Mouse (Mus musculus) intestine, embryonic 14.5 days (tissue): Measurements from ENCODE around the gene Rpl39. TPM values are rescaled to one million over a fixed set of nuclear protein-coding genes. Genes with fewer than 3 reads are reported as not detected.
A peak's percentile ranks its signal among the peaks of the same experiment; 100 is the strongest.

Experiments used
- ATAC-seq: fragments of 200-750 bp; cut with Nextera tagmentation; replicated peaks from 2 replicates; pipeline ENCODE4 v1.8.0; 2017; ENCODE audit warnings: low read depth, moderate number of reproducible peaks, moderate TSS enrichment, moderate library complexity; ENCODE audit not compliant: low FRiP score, low TSS enrichment
- DNase-seq: peaks from one replicate; pipeline ENCODE4 v3.0.0-alpha.2; 2018; ENCODE audit warnings: low spot score
- H3K27ac ChIP-seq: fragments of 300-500 bp; sonication (generic); 2 replicates; pipeline ENCODE4 v1.5.1; 2014; ENCODE audit warnings: low read depth, mild to moderate bottlenecking, control low read depth
- H3K27me3 ChIP-seq: fragments of 300-500 bp; sonication (generic); replicated peaks from 2 replicates; pipeline ENCODE4 v1.6.1; 2014; ENCODE audit warnings: low read length, control low read depth; ENCODE audit not compliant: control insufficient read depth, insufficient read depth
- H3K36me3 ChIP-seq: fragments of 300-500 bp; sonication (generic); 2 replicates; pipeline ENCODE4 v1.6.1; 2014; ENCODE audit warnings: low read length, control low read depth; ENCODE audit not compliant: control insufficient read depth, insufficient read depth
- H3K4me1 ChIP-seq: fragments of 300-500 bp; sonication (generic); replicated peaks from 2 replicates; pipeline ENCODE4 v1.6.1; 2014; ENCODE audit warnings: low read length, control low read depth, mixed read lengths; ENCODE audit not compliant: control insufficient read depth, insufficient read depth
- H3K4me2 ChIP-seq: fragments of 300-500 bp; sonication (generic); 2 replicates; pipeline ENCODE4 v1.6.1; 2014; ENCODE audit warnings: low read length
- H3K4me3 ChIP-seq: fragments of 300-500 bp; sonication (generic); 2 replicates; pipeline ENCODE4 v1.5.1; 2014; ENCODE audit warnings: low read depth, low read length, control low read depth, mixed read lengths
- H3K9ac ChIP-seq: fragments of 300-500 bp; sonication (generic); 2 replicates; pipeline ENCODE4 v1.6.1; 2014; ENCODE audit warnings: mild to moderate bottlenecking, low read length
- H3K9me3 ChIP-seq: fragments of 300-500 bp; sonication (generic); 2 replicates; pipeline ENCODE4 v1.6.1; 2016; ENCODE audit warnings: low read length, control low read depth; ENCODE audit not compliant: control insufficient read depth
- WGBS: fragments of 180-500 bp; shearing (Covaris S2); extraction: QIAGEN DNeasy Blood & Tissue Kit; methylation state at CpG from one replicate; pipeline ENCODE4 v1.1.7; 2014; 5-methylcytosine and 5-hydroxymethylcytosine counted together
- polyA plus RNA-seq: library from polyadenylated mRNA; unstranded; fragments of >200 nt; fragmentation: Nextera tagmentation; extraction: Ambion mirVana; gene quantifications from 2 replicates; pipeline ENCODE4 v1.2.1, GENCODE M21; 2014

Gene Rpl39
- polyA plus RNA-seq, 1 experiment from 2014 or later: 732 TPM

DNA sequence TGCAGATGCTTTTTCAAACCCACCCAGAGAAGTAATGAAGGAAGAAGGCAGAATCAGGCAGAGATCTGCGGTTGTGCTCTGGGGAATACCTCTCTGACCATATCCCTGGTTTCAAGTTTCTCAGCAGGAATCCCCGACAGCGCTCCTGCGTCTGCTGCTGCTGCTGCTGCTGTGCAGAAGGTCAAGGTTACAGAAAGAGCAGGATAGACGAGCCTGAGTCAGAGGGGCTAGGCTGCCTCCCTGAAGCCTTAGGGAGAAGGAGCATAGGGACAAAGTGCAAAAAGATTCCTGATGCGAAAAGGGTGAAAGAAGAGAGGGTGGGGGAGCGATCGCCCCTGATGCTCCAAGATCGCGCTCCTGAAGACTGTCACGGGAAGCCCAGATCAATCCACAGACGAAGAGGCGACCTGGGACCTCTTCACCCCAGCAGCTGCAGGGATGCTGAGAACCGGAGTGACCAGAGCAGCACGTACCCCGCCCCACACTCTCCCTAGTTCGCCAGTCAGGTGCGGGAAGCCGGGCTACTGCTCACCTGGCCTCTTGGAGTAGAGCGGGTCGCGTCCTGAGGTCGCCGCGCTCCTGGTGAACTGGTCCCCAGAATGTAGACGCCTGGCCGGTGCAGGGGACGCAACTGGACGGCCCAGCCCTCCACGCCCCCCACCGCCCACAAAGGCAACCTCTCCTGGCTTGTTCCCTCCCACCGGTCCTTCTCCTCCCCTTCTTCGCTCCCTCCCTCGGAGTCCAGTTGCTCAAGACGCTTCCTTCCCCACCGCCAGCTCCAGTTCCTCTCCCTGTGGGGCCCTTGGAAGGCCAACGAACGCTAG, 36.9 kb downstream of the Rpl39 start, which contains the start of gene Sowahd:
Gene Sowahd, plus strand, starts transcription at position 780 of the 824 bp plus-strand sequence.
- peaks cover 50% of the 10 kb centered on the region for H3K27me3 ChIP-seq
- ATAC-seq: no peak

GRCm38 (mm10) chrX:37042726-37043125, 42.5 kb downstream of the Rpl39 start:
- no peak overlapping the region for H3K4me2 ChIP-seq
- peaks cover 14% of the 10 kb centered on the region for H3K27me3 ChIP-seq
- no peak overlapping the region for H3K27ac ChIP-seq
- H3K4me3 ChIP-seq: no peak overlapping the region
- WGBS: 22% methylated on average over 9 of the region's 9 CpGs
- no peaks in the 10 kb centered on the region for H3K9me3 ChIP-seq
- no peak overlapping the region for H3K9ac ChIP-seq
- no peaks in the 10 kb centered on the region for H3K36me3 ChIP-seq
- H3K4me1 ChIP-seq: no peaks in the 10 kb centered on the region
- DNase-seq (peak; percentile 84), ATAC-seq (no peak)

More for the DNA sequence above, 36.9 kb downstream of the Rpl39 start, which contains the start of gene Sowahd:
- H3K9ac ChIP-seq: no peak within 1 kb of the TSS
- H3K36me3 ChIP-seq: no peaks in the 10 kb centered on the region
- WGBS: 12% methylated on average over 29 of the region's 38 CpGs
- no peaks in the 10 kb centered on the region for H3K9me3 ChIP-seq
- H3K27ac ChIP-seq: no peak within 1 kb of the TSS
- no peak for DNase-seq
- peak within 1 kb of the TSS; percentile 22 for H3K4me3 ChIP-seq
- no peaks in the 10 kb centered on the region for H3K4me1 ChIP-seq
- H3K4me2 ChIP-seq: peak within 1 kb of the TSS; percentile 50

Other genes with a start within 250 kb of the Rpl39 start
- 114 and 117 TPM in 2 replicates for gene Ube2a, start 211.5 kb downstream of the Rpl39 start, polyA plus RNA-seq
- gene C330007P06Rik, start 211.3 kb downstream of the Rpl39 start, polyA plus RNA-seq: 30.7 and 32.5 TPM in 2 replicates
- gene Nkrf, start 182.5 kb downstream of the Rpl39 start, polyA plus RNA-seq: 3.3 and 3.6 TPM in 2 replicates
- gene Sept6, start 93.6 kb downstream of the Rpl39 start, polyA plus RNA-seq: 19.9 and 21.3 TPM in 2 replicates
- gene Sowahd, start 36.6 kb downstream of the Rpl39 start, polyA plus RNA-seq: 0.11 TPM in 1 of 2 replicates, not detected in the other
- gene Upf3b, start 24.9 kb upstream of the Rpl39 start, polyA plus RNA-seq: 16.7 and 18.6 TPM in 2 replicates
- gene Nkap, start 41.4 kb upstream of the Rpl39 start, polyA plus RNA-seq: 15.1 and 16.4 TPM in 2 replicates
- not detected in 2 replicates for gene Akap14, start 83.4 kb upstream of the Rpl39 start, polyA plus RNA-seq
- 412 and 460 TPM in 2 replicates for gene Ndufa1, start 105.8 kb upstream of the Rpl39 start, polyA plus RNA-seq
- gene Rnf113a1, start 105.8 kb upstream of the Rpl39 start, polyA plus RNA-seq: 10.0 and 10.4 TPM in 2 replicates
- gene Gm9, start 125.6 kb upstream of the Rpl39 start, polyA plus RNA-seq: not detected in 2 replicates
- not detected in 2 replicates for gene Rhox1, start 136.9 kb upstream of the Rpl39 start, polyA plus RNA-seq
- gene Rhox2a, start 159.6 kb upstream of the Rpl39 start, polyA plus RNA-seq: not detected in 2 replicates
- not detected in 2 replicates for gene Rhox3a, start 164.5 kb upstream of the Rpl39 start, polyA plus RNA-seq
- not detected in 2 replicates for gene Rhox4a, start 179.9 kb upstream of the Rpl39 start, polyA plus RNA-seq